Mouse (Mus musculus): ENCODE measurements at regions not wholly inside any gene's neighbourhood (a gene's known extent, or its start where the extent isn't known, plus 50 kb on each side); places are given as distances from the start of the nearest gene placed in this dataset.

- no peaks in the 10 kb centered on the region for H3K9me3 ChIP-seq (ENCODE audit: control insufficient read depth, low read length)
- ATAC-seq (ENCODE audit: low FRiP score, low TSS enrichment) (no peak), DNase-seq (ENCODE audit: low spot score) (no peak)
- no peak overlapping the region for H3K4me3 ChIP-seq (ENCODE audit: low read depth, low read length)
- H3K9ac ChIP-seq (ENCODE audit: low read length): no peak overlapping the region
- WGBS: 12% methylated on average over 2 of the region's 2 CpGs
- no peaks in the 10 kb centered on the region for H3K4me1 ChIP-seq (replicated peaks; ENCODE audit: control insufficient read depth, insufficient read depth)
- no peaks in the 10 kb centered on the region for H3K27me3 ChIP-seq (ENCODE audit: control insufficient read depth, insufficient read depth, low read length)
- H3K4me2 ChIP-seq (replicated peaks; ENCODE audit: low read depth): no peak overlapping the region
- H3K36me3 ChIP-seq (ENCODE audit: control insufficient read depth, insufficient read depth, low read length): no peaks in the 10 kb centered on the region
- no peak overlapping the region for H3K27ac ChIP-seq (replicated peaks)
- no peak for TF ChIP-seq EP300 (optimal IDR thresholded peaks at IDR 0.05)
These were observed 219.4 kb downstream of the Lurap1l start for GRCm38 (mm10) chr4:81129874-81130273.

GRCm38 (mm10) chr4:81173111-81173510 is 262.7 kb downstream of the Lurap1l start:
- TF ChIP-seq EP300 (optimal IDR thresholded peaks at IDR 0.05) (no peak), CTCF (IDR thresholded peaks at IDR 0.05; ENCODE audit: low read depth) (no peak)
- Histone ChIP-seq H3K9me3 (ENCODE audit: control insufficient read depth, low read length) (no peaks in the 10 kb centered on the region), H3K27me3 (ENCODE audit: control insufficient read depth, insufficient read depth, low read length) (no peaks in the 10 kb centered on the region), H3K4me2 (replicated peaks; ENCODE audit: low read depth) (no peak overlapping the region), H3K4me3 (ENCODE audit: low read depth, low read length) (no peak overlapping the region), H3K27ac (replicated peaks) (no peak overlapping the region), H3K4me1 (replicated peaks; ENCODE audit: control insufficient read depth, insufficient read depth) (no peaks in the 10 kb centered on the region), H3K36me3 (ENCODE audit: control insufficient read depth, insufficient read depth, low read length) (no peaks in the 10 kb centered on the region), H3K9ac (ENCODE audit: low read length) (no peak overlapping the region)
- ATAC-seq (ENCODE audit: low FRiP score, low TSS enrichment) (no peak), DNase-seq (ENCODE audit: low spot score) (no peak)
- 77% methylated on average over 2 of the region's 2 CpGs for WGBS

- H3K27ac ChIP-seq (replicated peaks): 0 out of 2 replicates have a peak overlapping the region, but pooled peaks have one; percentile 30
These were observed 265.1 kb downstream of the Mpdz start for GRCm38 (mm10) chr4:81177443-81178041.

GRCm38 (mm10) chr4:81178047-81178781 is 264.4 kb downstream of the Mpdz start:
- 52% methylated on average over 14 of the region's 14 CpGs for WGBS
- ATAC-seq (ENCODE audit: low FRiP score, low TSS enrichment): peak; percentile 61

More at GRCm38 (mm10) chr4:81177443-81178041, 265.1 kb downstream of the Mpdz start:
- DNase-seq (ENCODE audit: low spot score): no peak
- no peak for TF ChIP-seq EP300 (optimal IDR thresholded peaks at IDR 0.05)
- TF ChIP-seq CTCF (IDR thresholded peaks at IDR 0.05; ENCODE audit: low read depth): no peak
- H3K9me3 ChIP-seq (ENCODE audit: control insufficient read depth, low read length): no peaks in the 10 kb centered on the region
- no peaks in the 10 kb centered on the region for H3K27me3 ChIP-seq (ENCODE audit: control insufficient read depth, insufficient read depth, low read length)
- 52% methylated on average over 11 of the region's 11 CpGs for WGBS
- no peak for ATAC-seq (ENCODE audit: low FRiP score, low TSS enrichment)
- H3K4me2 ChIP-seq (replicated peaks; ENCODE audit: low read depth): no peak overlapping the region
- H3K4me3 ChIP-seq (ENCODE audit: low read depth, low read length): no peak overlapping the region
- no peaks in the 10 kb centered on the region for H3K4me1 ChIP-seq (replicated peaks; ENCODE audit: control insufficient read depth, insufficient read depth)
- no peaks in the 10 kb centered on the region for H3K36me3 ChIP-seq (ENCODE audit: control insufficient read depth, insufficient read depth, low read length)
- H3K9ac ChIP-seq (ENCODE audit: low read length): no peak overlapping the region

GRCm38 (mm10) chr4:81178782-81179135 is 263.9 kb downstream of the Mpdz start:
- ATAC-seq (ENCODE audit: low FRiP score, low TSS enrichment): peak; percentile 82
- no peaks in the 10 kb centered on the region for H3K27me3 ChIP-seq (ENCODE audit: control insufficient read depth, insufficient read depth, low read length)
- no peak overlapping the region for H3K4me2 ChIP-seq (replicated peaks; ENCODE audit: low read depth)
- H3K4me1 ChIP-seq (replicated peaks; ENCODE audit: control insufficient read depth, insufficient read depth): no peaks in the 10 kb centered on the region
- H3K9ac ChIP-seq (ENCODE audit: low read length): no peak overlapping the region
- no peak overlapping the region for H3K27ac ChIP-seq (replicated peaks)
- H3K9me3 ChIP-seq (ENCODE audit: control insufficient read depth, low read length): no peaks in the 10 kb centered on the region
- peak; percentile 86 for DNase-seq (ENCODE audit: low spot score)
- TF ChIP-seq EP300 (optimal IDR thresholded peaks at IDR 0.05) (no peak), CTCF (IDR thresholded peaks at IDR 0.05; ENCODE audit: low read depth) (peak; percentile 99)
- H3K4me3 ChIP-seq (ENCODE audit: low read depth, low read length): no peak overlapping the region
- no peaks in the 10 kb centered on the region for H3K36me3 ChIP-seq (ENCODE audit: control insufficient read depth, insufficient read depth, low read length)
- under 1% methylated on average over 12 of the region's 12 CpGs for WGBS

More at GRCm38 (mm10) chr4:81178047-81178781, 264.4 kb downstream of the Mpdz start:
- no peak for DNase-seq (ENCODE audit: low spot score)
- Histone ChIP-seq H3K9ac (ENCODE audit: low read length) (no peak overlapping the region), H3K36me3 (ENCODE audit: control insufficient read depth, insufficient read depth, low read length) (no peaks in the 10 kb centered on the region), H3K27me3 (ENCODE audit: control insufficient read depth, insufficient read depth, low read length) (no peaks in the 10 kb centered on the region), H3K4me1 (replicated peaks; ENCODE audit: control insufficient read depth, insufficient read depth) (no peaks in the 10 kb centered on the region), H3K4me3 (ENCODE audit: low read depth, low read length) (no peak overlapping the region), H3K4me2 (replicated peaks; ENCODE audit: low read depth) (no peak overlapping the region), H3K9me3 (ENCODE audit: control insufficient read depth, low read length) (no peaks in the 10 kb centered on the region), H3K27ac (replicated peaks) (no peak overlapping the region)
- no peak for TF ChIP-seq EP300 (optimal IDR thresholded peaks at IDR 0.05)
- TF ChIP-seq CTCF (IDR thresholded peaks at IDR 0.05; ENCODE audit: low read depth): peak; percentile 40

- H3K9me3 ChIP-seq (ENCODE audit: control insufficient read depth, low read length): no peaks in the 10 kb centered on the region
- TF ChIP-seq EP300 (optimal IDR thresholded peaks at IDR 0.05): no peak
- TF ChIP-seq CTCF (IDR thresholded peaks at IDR 0.05; ENCODE audit: low read depth): no peak
- WGBS: 100% methylated on average over 1 of the region's 1 CpGs
- H3K27me3 ChIP-seq (ENCODE audit: control insufficient read depth, insufficient read depth, low read length): no peaks in the 10 kb centered on the region
- H3K27ac ChIP-seq (replicated peaks): no peak overlapping the region
- H3K4me1 ChIP-seq (replicated peaks; ENCODE audit: control insufficient read depth, insufficient read depth): no peaks in the 10 kb centered on the region
- H3K4me2 ChIP-seq (replicated peaks; ENCODE audit: low read depth): no peak overlapping the region
- no peaks in the 10 kb centered on the region for H3K36me3 ChIP-seq (ENCODE audit: control insufficient read depth, insufficient read depth, low read length)
- ATAC-seq (ENCODE audit: low FRiP score, low TSS enrichment) (no peak), DNase-seq (ENCODE audit: low spot score) (no peak)
- no peak overlapping the region for H3K9ac ChIP-seq (ENCODE audit: low read length)
- H3K4me3 ChIP-seq (ENCODE audit: low read depth, low read length): no peak overlapping the region
These were observed 226.5 kb downstream of the Mpdz start for GRCm38 (mm10) chr4:81216123-81216522.

Data from stomach, postnatal 0 days (tissue).